Mouse (Mus musculus) liver, embryonic 14.5 days (tissue): ENCODE data around the gene Fgfr2.

Experiments
- CTCF ChIP-seq: IDR thresholded peaks from 2 replicates; pipeline ENCODE4 v1.5.1; 2016; ENCODE audit warnings: antibody characterized with exemption, low read depth, control low read depth
- EP300 ChIP-seq: IDR thresholded peaks from 2 replicates; pipeline ENCODE4 v1.6.1; 2016; ENCODE audit warnings: antibody characterized with exemption, low read depth

GRCm38 (mm10) chr7:132484424-132484823 is 638.7 kb downstream of the Fgfr2 start:
- TF ChIP-seq CTCF (no peak), EP300 (no peak)
